Mouse (Mus musculus): ENCODE measurements around the gene Hoxc8. TPM values are rescaled to one million over a fixed set of nuclear protein-coding genes. Genes with fewer than 3 reads are reported as not detected.
A peak's percentile ranks its signal among the peaks of the same experiment; 100 is the strongest.

Hoxc8 gene
- 1 to 10 TPM; 1.3 to 1.5 (median 1.4) TPM for total RNA-seq (2022)

DNA sequence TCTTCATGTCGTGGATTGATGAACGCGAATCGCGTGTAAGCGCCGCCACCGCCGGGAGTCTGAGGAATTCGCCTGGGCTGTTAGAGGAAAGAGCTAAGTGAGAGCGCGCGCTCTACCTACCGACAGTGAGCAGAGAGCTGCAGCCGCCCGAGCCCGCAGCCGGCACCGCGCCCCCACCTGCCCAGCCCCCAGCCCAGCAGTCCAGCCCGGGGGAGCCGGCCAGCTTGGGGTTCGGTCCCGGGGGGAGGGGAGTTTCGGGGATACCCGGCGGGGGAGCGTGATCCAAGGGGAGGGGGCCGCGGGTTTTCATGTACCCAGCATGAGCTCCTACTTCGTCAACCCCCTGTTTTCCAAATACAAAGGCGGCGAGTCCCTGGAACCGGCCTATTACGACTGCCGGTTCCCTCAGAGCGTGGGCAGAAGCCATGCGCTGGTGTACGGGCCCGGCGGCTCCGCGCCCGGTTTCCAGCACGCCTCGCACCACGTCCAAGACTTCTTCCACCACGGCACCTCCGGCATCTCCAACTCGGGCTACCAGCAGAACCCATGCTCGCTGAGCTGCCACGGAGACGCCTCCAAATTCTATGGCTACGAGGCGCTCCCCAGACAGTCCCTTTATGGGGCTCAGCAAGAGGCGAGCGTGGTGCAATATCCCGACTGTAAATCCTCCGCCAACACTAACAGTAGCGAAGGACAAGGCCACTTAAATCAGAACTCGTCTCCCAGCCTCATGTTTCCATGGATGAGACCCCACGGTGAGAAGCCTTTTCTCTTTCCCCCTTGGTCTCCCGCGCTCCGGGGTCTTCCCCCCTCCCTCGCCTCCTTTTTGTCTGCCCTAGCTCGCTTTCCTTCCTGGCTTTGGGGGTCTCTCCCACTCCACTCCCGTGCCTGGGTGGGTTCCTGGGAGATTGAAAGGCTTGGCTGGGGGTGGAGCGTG lies at the start of gene Hoxc8:
Gene Hoxc8 (plus strand): TSS at position 147 of the 937 bp plus-strand sequence.
- no peak for DNase-seq (ENCODE audit: low spot score in 2 of 2)

DNA sequence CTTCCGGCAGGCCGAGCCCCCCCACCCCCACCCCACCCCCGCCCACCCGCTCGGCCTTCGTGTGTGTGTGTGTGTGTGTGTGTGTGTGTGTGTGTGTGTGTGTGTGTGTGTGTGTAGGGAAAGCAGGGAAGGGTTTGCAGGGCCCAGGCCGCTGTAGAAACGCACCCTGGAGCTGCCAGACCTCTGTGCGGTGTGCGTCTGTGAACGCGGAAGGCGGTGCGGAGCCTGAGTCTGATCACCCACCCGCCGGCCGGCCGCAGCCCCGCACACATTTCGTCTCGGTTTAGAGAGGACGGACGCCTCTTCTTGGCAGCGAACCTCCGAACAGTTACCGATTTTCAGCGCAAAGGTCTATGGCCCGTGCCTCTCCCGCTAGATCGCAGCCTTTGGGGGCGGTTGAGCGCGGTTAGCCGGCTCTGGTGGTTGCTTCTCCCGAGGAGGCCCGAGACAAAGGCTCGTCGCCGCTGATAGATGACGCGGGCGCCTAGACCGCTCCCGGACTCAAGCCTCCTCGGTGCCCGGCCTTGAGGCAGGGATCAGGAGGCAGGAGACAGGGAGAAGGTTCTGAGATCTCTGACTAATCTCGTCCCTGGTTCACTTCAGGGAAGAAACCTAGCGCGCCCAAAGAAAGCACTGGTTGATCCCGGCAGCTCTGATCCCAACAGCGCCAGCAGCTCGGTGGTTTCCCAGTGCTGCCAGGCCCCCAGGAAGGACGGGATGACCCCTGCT lies 47.5 kb upstream of the Hoxc8 start:
- DNase-seq (ENCODE audit: low spot score in 2 of 2) = peak in 1 of 2 experiments; percentile 44

DNA sequence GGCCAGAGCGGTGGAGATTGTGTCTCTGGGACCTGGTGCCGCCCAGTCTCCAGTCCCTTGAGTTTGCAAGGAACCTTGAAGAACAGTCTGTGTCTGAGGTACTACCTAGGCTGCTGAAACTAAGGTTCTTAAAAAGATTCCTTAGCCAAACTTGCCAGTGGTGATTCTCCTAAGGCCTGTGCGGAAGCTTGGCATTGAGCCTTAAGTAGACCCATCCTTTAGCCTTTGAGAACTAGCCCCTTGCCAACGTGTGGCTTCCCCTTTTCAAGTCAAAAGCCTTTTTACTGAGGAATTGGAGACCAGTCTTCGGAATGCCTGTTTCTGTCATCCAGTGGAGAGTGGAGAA lies 47.0 kb upstream of the Hoxc8 start:
- no peak for DNase-seq (ENCODE audit: low spot score in 2 of 2)

DNA sequence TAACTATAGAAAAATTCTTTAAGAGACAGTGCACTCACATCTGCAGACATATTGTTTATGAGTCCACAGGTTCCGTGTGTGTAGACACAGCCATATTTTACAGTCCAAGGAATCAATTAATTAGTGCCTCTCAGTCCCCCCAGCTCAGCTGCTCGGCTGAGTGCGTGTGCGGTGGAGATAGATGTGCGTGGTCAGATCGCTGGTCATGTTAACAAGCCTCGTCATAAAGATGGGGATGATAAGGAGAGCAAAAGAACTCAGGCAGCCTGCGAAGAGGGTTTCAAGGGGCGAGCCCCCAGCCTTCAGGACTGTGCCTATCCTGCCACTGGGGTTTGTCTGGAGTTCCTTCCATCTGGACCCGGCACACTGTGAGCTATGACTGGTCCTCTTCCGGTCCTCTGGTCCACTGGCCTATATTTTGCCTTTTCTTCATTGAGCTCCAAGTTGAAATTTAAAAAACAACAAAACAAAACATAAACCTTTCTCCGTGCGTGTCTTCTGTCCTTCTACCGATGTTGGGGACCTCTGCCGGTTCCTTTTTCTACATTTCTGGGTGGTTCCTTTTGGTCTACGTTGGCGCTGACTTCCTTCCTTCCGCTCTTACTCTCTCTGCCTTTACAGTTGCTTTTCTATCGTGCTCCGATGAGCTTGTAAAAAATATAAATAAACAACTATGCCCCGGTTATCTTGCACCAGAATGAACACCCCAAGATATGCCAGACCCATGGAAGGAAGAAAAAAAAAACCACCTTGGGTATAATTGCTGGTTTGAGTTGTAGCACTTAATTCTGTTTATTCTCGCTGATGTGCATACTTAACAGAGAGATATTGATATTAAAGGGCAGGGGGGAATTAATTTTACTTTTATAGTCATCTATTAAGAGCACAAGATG lies 45.0 kb upstream of the Hoxc8 start:
- peak in 1 of 2 experiments; percentile 2 for DNase-seq (ENCODE audit: low spot score in 2 of 2)

DNA sequence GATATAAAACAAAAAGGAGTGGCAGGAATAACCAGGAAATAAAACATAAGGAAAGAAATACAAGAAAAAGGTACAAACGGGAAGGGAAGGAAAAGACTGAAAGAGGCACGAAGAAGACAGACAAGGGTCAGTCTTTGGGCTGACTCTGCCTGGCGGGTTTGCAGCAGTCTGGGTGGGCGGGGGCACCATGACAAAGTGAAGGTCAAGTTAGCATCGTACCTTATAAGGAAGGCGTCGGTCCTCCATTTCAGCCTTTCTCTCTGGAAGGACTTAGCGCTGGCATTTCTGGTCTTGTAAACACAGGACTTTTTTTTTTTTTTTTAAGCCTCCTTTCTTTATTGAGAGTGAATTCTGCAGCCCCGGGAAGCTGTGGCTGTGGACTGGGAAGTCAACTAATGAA lies 43.1 kb upstream of the Hoxc8 start:
- DNase-seq (ENCODE audit: low spot score in 2 of 2) = peak in 1 of 2 experiments; percentile 2

DNA sequence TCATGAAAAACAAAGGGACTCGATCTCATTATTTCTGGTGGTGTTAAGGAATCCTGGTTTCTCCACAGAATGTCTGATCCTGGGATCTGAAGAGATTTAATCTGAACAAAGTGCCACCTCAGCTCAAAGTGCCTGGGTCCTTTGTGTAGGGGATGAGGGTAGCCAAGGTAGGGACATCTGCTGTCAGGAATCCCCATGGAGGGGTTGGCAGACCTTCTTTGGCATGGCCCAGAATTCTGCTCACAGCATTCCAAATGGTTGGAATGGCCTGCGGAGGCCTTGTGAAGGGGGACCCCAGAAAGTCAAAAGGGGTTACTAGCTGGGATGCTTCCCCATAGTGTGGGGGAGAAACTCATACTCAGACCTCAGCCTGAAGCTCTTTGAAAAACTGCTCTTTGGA lies 41.6 kb upstream of the Hoxc8 start:
- no peak for DNase-seq (ENCODE audit: low spot score in 2 of 2)

DNA sequence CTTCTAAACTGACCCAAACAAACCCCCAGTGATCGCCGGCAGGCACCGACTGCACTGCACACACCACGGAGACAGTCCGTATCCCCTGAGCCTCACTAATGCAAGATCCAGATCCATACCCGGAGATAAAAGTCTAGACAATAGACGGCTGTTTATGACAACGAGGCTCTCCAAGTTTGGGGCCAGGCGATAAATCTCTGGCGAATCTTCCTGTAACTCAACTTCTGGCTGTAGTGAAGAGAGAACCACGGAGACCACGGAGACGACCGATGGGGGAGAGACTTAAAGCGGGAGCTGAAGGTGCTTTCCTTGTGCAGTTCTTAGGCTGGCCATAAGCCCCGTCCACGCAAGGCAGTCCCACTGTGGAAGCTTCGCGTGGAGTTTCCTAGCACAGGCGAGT lies 40.7 kb upstream of the Hoxc8 start:
- peak in 1 of 2 experiments; percentile 2 for DNase-seq (ENCODE audit: low spot score in 2 of 2)

DNA sequence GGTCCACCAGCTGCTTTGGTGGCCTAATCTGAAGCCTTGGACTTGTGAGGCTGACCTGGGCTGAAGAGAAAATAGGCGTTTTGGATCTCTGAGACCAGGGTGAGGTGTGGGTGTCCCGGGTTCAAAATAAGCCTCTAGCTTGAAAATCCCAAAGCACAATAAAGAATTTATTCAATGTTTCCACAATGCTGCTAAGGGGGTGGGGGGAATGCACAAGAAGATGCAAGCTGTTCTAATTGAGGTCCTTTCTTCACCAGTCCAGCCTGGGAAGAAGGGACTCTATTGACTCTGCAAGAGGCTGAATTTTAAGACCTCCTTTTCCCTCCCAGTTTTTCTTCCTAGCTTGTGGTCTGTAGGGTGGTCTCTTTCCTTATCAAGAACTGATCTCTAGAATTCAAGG lies 39.5 kb upstream of the Hoxc8 start:
- peak in 1 of 2 experiments; percentile 2 for DNase-seq (ENCODE audit: low spot score in 2 of 2)

DNA sequence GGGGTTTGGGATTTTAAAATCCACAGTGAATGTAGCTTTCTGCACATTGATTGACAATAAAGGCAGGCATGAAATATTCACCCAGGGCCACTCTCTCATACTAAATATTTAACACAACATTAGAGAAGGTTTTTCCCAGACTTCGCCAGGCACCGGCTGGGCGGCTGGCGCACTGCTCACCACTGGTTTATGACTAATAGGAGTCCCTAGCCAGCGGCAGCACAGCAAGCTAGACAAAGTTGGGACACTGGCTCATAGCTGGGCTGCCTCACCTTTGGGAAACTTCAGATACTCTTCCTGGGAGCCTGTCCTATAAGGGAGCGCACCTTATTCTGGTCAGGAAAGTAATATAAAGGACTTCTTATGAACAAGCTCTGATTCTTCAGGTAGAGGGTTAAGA lies 36.8 kb upstream of the Hoxc8 start:
- no peak for DNase-seq (ENCODE audit: low spot score in 2 of 2)

DNA sequence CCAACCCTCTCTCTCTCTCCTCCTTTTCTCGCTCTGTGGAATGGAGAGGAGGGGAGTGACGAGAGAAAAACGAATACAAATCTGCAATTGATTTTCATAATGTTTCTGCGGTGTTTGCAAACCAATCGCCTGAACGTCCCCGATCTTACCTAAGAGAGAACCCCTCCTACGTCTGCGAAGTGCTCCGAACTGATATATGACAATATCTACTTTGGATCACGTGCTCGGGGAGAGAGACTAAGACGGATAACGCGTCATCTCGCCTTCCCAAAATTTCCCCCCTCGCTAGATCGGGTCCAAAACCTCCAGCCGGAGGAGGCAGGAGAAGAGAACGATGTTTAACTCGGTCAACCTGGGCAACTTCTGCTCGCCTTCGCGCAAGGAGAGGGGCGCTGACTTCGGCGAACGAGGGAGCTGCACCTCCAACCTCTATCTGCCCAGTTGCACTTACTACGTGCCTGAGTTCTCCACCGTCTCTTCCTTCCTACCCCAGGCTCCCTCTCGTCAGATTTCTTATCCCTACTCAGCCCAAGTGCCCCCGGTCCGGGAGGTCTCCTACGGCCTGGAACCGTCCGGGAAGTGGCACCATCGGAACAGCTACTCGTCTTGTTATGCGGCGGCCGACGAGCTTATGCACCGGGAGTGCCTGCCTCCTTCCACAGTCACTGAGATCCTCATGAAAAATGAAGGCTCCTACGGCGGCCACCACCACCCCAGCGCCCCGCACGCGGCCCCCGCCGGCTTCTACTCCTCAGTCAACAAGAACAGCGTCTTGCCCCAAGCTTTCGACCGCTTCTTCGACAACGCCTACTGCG lies 36.0 kb upstream of the Hoxc8 start, which contains the start of gene Hoxc11:
Gene Hoxc11 (plus strand): TSS at position 236 of the 815 bp plus-strand sequence.
- peak in 1 of 2 experiments; percentile 46 for DNase-seq (ENCODE audit: low spot score in 2 of 2)

DNA sequence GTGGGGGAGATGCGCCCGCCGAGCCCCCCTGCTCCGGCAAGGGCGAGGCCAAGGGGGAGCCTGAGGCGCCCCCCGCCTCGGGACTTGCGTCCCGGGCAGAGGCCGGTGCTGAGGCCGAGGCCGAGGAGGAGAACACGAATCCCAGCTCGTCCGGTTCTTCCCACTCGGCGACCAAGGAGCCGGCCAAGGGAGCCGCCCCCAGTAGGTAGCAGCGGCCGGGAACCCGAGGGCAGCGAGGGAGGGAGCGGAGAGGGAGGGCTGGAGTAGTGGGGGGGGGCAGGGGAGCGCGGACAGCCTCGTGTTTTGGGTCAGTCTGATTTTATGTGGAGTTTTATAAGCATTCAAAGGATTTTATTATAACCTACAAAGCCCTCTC lies 35.4 kb upstream of the Hoxc8 start:
- no peak for DNase-seq (ENCODE audit: low spot score in 2 of 2)

DNA sequence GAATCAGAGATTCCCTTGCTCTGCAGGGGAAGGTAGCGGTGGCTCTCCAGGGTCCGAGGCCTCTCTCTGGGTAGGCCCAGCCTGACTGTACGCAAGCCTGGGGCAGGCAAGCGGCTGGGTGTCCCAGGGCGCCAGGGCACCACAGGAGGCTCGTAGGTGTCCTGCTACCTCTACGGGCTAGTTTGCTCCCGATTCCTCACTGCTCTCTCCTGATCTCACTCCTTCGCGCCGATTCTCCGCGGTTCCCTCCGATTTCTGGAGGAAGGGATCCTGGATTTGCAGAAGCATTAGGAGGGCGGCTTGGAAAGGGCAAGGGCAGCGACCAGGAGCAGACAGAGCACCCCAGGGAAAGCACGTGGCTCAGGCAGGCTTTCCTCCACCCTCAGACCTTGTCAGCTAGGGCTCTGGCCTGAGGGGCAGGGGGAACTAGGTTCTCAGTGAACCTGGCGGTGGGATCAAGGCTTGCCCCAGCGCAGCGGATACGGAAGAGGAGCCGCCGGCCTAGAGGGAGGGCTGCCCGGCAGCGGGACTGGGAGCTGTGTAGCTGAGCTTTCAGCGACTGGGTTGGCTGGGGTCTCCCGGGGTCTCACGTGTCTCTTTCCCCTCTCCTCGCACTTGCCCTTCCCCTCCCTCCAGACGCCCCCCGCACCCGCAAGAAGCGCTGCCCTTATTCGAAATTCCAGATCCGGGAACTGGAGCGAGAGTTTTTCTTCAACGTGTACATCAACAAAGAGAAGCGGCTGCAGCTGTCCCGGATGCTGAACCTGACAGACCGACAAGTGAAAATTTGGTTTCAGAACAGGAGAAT lies 34.4 kb upstream of the Hoxc8 start:
- no peak for DNase-seq (ENCODE audit: low spot score in 2 of 2)

DNA sequence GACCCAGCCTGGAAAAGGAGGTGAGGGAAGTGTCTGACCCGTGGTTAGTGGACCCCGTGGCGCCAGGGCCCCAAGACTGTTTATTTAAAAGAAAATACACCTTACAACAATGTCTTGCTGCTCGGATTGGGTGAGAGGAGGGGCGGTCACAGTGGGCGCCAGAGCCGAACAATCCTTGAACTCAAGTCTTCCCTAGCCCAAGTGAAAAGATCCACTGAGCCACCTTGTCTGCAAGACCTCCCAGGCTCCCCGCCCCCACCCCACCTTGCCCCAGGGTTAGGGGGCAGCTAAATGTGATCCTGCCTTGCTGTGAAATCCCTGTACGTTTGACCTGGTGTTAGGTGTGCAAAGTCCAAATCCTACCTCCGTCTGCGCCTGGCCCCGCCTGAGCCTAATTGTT lies 33.5 kb upstream of the Hoxc8 start:
- no peak for DNase-seq (ENCODE audit: low spot score in 2 of 2)

DNA sequence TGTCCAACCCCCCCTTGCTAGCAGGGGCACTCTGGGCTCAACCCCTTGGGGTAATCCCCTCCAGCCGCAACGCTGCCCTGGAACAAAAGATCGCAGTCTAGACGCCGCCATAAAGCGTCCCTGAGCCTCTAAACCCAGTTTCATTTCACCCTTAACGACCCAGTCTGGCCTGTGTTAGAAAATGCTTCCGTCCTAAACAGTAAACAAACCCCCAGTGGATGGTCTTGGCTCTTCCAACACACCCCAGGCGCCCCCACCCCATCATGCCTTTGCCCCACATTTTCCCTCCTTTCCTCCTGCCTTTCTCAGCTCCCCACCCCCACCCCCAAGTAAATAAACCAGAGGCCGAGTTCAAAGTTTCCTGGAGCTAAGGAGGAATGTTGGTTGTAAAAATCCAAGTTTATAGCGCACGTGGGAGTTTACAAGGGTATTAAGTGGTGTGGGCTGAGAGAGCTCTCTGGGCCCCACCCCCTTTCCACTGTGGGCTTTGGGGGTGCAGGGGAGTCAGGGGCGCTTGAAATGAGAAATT lies 30.7 kb upstream of the Hoxc8 start:
- DNase-seq (ENCODE audit: low spot score in 2 of 2) = no peak

DNA sequence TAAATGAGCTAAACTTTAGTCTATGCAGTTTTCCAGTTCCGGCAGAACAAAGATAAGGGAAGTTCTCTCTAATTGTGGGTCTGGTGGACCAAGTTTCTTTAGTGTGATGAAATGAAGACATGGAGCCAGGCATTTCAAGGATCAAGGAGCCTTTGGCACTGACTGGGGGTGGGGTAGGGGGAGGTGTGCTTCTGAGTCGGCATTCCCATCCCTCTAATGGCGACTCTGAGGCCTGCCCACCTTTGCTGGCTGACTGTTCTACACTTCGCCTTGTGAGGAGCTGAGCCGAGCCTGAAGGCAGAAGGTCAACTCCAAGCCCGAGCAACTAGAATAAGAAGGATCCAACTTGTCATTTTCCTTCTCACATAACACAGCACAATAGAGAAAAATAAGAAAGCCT lies 28.7 kb upstream of the Hoxc8 start:
- no peak for DNase-seq (ENCODE audit: low spot score in 2 of 2)

DNA sequence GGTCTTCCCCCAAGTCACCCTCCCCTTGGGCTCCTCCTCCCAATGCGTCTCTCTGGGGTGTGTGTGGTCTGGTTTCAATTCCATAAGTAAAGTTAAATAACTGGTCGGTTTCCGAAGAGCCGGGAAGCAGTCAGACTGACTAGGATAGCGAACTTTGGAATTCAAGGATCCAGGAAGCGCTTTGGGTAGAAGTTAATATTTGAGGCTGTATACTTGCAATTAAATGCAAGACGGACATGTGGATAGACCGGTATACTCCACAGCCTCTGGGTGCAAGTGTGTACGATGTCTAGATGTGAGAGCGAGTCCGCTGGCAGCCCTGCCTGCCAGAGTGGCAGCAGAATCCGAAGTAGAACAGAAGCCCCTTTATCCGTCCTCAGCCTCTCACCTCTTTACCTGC lies 27.9 kb upstream of the Hoxc8 start:
- DNase-seq (ENCODE audit: low spot score in 2 of 2) = no peak

DNA sequence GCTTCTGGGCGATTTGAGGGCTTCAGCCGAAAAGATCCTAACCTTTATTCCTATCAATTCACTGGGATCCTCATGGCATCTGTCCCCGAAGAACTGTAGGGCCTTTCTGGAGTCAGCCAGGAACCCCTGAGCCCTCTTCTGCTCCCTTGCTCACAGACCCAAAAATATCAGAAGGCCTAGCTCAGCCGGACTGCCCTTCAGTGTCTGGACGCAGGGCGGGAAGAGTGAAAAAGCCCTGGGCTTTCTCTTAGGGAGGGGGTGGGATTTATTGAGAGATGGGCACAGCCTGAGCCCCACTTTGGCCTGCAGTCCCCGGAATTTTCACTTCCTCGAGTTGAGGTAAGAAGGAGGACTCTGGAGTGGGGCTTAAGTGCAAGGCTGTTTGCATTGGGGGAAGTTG lies 27.1 kb upstream of the Hoxc8 start:
- no peak for DNase-seq (ENCODE audit: low spot score in 2 of 2)

DNA sequence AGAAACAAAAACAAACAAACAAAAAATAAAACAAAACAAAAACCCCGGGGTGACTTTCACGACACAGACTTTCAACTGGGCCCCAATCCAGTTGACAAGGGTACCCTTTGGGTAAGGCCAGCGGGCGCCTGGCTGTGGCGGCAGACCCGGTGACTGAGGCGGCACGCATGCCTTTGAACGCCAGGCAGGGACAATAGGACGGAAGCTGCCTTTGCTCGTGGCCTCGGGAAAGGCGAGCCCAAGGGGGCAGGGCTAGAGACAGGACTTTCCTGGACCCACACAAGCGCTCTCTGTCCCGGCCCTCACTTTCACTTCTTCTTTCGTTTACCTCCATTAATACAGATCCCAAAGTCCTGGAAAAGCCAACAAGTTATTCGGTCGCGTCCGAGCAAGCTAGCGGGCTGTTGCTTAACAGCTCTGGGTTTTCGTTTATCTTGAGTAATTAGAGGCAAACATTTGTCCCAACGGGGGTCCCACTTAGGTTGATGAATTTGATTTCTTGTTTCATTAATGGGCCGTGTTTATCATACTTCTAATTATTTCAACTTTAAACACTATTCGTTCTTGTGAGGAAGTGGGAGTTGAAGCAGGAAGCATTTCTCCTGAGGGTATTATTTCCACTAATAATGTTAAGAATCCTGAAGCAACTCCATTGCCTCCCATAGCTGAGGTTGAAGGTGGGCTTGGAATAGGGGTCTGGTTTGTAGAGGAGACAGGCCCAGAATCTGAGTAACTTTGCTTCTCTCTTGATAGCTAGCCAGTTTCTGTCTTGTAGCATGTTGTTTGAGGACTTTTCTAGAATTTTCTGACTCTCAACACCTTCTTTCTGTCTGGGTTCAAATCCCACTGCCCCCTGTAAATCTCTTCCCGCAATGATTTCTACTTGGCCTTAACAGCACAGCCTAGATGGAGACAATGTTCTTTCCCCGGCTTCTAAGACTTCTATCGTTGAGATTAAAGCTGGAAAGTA lies 26.5 kb upstream of the Hoxc8 start:
- peak in 1 of 2 experiments; percentile 69 for DNase-seq (ENCODE audit: low spot score in 2 of 2)
